Mouse (Mus musculus): ENCODE measurements around the gene 2310061I04Rik.

The 2310061I04Rik gene

GRCm38 (mm10) chr17:35870884-35871696 is 26.1 kb downstream of the 2310061I04Rik start:
- no peak for DNase-seq (ENCODE audit: extremely low read depth, low read depth, low spot score)

GRCm38 (mm10) chr17:35870151-35870883 is 26.9 kb downstream of the 2310061I04Rik start:
- DNase-seq (ENCODE audit: extremely low read depth, low read depth, low spot score) = no peak

- DNase-seq (ENCODE audit: extremely low read depth, low read depth, low spot score) = no peak
Observed at GRCm38 (mm10) chr17:35869346-35870067, 27.7 kb downstream of the 2310061I04Rik start.

- no peak for DNase-seq (ENCODE audit: extremely low read depth, low read depth, low spot score)
Observed at GRCm38 (mm10) chr17:35868961-35869345, 28.3 kb downstream of the 2310061I04Rik start.

DNA sequence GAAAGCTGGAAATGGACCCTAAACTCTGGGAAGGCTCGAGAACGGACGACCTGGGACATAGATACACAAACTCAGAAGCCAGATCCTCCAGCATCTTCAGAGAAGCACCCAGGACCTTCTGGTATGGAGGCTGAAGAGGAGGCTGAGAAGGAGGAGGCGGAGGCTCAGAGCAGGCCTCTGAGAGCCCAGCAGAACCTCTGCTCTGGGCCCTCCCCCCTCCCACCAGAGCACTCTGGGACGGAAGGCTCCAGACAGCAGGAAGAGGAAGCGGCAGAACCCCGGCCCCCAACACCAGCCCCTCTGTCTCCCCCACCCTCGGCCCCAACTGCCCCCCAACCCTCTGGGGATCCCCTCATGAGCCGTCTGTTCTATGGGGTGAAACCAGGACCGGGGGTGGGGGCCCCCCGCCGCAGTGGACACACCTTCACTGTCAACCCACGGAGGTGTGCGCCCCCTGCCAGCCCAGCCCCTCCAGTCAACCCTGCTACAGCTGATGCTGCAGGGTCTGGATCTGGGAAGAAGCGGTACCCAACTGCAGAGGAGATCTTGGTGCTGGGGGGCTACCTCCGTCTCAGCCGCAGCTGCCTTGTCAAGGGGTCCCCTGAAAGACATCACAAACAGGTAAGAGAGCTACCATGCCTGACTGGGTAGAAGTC is 28.9 kb downstream of the 2310061I04Rik start:
- no peak for DNase-seq (ENCODE audit: extremely low read depth, low read depth, low spot score)

GRCm38 (mm10) chr17:35866911-35867890 is 30.0 kb downstream of the 2310061I04Rik start:
- DNase-seq (ENCODE audit: extremely low read depth, low read depth, low spot score) = no peak

GRCm38 (mm10) chr17:35866281-35866831 is 30.9 kb downstream of the 2310061I04Rik start:
- DNase-seq (ENCODE audit: extremely low read depth, low read depth, low spot score) = no peak

DNA sequence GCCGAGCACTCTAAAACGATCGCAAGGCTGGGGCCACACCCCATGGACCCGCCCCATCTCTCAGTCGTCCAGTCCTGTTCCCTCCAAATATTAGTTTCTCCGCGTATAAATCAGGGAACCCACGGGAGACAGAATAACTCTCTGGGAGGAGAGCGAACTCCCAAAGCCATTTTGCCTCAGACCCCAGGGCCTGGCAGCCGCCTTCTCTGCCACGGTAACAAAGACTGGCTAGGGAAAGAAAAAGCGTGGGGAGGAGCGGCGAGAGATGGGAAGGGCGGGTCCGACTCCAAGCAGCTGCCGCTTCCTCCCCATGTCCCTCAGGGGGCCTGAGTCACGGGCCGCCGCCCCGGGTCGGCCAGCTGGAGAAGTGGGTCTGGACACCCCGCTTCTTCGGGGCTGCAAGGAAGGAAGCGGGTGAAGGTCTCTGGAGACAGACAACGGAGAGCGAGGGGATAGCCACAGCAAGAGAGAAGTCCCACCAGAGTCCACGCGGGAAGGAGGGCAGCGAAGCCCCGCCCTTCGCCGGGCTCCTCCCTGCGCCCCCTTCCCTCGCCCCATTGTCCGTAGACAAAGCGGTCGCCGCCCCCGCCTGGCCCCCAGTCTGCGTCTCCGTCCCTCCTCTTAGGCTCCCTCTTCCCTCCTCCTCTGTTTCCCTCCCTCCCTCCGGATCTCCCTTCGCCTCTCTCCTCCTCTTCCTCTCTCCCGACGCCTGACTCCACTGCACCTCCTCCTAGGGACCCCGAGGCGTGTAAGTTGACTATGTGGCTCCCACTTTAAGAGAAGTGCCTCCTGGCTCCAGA is 31.6 kb downstream of the 2310061I04Rik start, which contains the start of gene Ppp1r18:
Ppp1r18 (plus strand) TSS at position 113 of the 800 bp plus-strand sequence.
- DNase-seq (ENCODE audit: extremely low read depth, low read depth, low spot score) = no peak

GRCm38 (mm10) chr17:35864832-35865353 is 32.3 kb downstream of the 2310061I04Rik start:
- DNase-seq (ENCODE audit: extremely low read depth, low read depth, low spot score) = no peak

- no peak for DNase-seq (ENCODE audit: extremely low read depth, low read depth, low spot score)
Observed at GRCm38 (mm10) chr17:35861198-35861857, 35.9 kb downstream of the 2310061I04Rik start, which contains the start of gene Nrm. TSS of gene Nrm (plus strand) at chr17:35861318.

DNA sequence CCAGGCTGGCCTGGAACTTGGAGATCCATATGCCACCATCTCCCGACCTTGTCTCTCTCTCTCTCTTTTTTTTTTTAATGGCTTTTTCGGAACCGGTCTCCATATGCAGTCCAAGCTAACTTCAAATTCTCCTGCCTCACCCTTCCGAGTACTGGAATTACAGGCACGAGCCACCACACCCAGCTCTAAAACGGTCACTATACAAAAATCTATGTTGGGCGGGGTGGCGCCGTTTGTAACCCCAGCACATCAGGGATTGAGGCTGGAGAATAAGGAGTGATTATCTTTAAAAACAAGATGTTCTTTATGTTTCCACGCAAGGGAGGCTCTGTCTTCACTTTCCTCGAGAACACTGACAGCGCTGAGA is 36.4 kb downstream of the 2310061I04Rik start:
- no peak for DNase-seq (ENCODE audit: extremely low read depth, low read depth, low spot score)

DNA sequence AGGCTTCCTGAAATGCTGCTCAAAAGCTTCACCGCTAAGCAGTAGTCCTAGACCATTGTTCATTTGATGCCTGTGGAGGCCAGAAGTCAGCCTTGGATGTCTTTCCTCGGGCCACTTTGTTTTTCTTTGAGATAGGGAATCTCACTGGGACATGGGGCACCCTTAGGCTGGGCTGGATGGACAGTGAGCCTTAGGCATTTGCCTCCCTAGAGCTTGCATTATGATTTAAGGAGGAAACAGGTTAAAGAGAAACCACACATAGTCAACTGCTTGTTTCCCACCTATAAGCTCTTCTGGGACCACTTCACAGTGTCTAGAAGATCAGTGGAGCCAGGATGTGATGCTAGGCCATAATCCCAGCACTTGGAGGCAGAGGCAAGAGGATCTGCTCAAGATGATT is 37.4 kb downstream of the 2310061I04Rik start:
- DNase-seq (ENCODE audit: extremely low read depth, low read depth, low spot score) = no peak

DNA sequence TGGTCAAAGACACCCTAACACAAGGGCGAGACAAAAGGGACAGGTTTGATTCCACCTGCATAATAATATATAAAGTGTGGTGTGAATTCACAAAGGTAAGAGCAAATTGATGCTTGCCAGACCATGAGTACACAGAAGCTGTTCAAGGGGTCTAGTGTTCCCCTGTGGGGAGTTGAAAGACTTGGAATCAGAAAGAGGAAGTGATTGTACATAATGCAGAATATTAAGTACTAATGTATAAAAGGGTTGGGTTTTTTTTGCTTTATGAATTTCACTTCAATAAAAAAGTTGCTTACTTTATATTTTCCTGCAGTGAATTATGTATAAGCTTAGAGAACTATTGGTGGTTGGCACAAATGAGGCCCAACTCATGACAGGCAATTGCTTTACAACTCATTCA is 37.9 kb downstream of the 2310061I04Rik start:
- no peak for DNase-seq (ENCODE audit: extremely low read depth, low read depth, low spot score)

DNA sequence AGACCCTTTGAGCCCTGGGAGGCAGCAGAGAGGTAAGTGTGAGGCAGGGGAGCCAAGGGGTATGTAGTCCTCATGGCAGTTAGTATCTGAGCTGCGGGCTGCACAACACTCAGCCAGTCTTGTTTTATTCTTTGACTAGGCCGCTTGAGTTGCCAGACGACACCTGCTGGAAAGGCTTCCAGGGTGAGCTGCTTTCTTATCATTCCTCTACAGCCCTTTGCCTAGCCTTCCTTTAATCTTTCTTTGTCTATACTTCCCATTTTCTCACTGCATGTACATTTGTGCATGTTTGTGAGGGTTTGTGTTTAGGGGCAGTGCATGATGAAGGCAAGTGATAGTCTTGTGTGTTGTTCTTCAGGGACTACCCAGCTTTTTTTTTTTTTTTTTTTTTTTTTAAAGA is 46.3 kb downstream of the 2310061I04Rik start:
- no peak for DNase-seq (ENCODE audit: extremely low read depth, low read depth, low spot score)

GRCm38 (mm10) chr17:35848112-35848511 is 49.1 kb downstream of the 2310061I04Rik start:
- DNase-seq (ENCODE audit: extremely low read depth, low read depth, low spot score) = no peak

DNA sequence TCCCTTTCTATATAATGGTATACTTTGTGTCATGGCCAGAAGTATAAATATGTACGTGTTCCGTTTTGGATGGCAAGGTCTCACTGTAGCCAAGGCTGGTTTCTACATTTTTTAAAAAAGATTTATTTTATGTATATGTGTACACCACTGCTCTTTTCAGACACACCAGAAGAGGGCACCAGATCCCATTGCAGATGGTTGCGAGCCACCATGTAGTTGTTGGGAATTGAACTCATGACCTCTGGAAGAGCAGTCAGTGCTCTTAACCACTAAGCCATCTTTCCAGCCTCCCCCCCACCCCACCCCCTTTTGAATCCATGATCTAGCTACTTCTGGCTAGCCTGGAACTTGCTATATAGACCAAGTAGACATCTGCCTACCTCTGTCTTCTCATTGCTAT is 53.7 kb downstream of the 2310061I04Rik start:
- no peak for DNase-seq (ENCODE audit: extremely low read depth, low read depth, low spot score)
